Mouse (Mus musculus) right cerebral cortex, adult 2 months (tissue): ENCODE data around the gene Adh5.
"Not testable (repeated sequence)": the region's sequence is repeated elsewhere in the genome, so short reads cannot be mapped to it uniquely, and the experiment has no call there.

Source experiments
- DNase-seq, 2 experiments: peaks; one replicate each; pipeline ENCODE4 v3.0.0; 2021 to 2022; ENCODE audit warnings: low spot score in 2 of 2

Adh5 gene

GRCm38 (mm10) chr3:138460260-138460659 is 17.4 kb downstream of the Adh5 start:
- DNase-seq: peak; percentile 55 to 60

- DNase-seq: no peak
These were observed 18.9 kb downstream of the Adh5 start for GRCm38 (mm10) chr3:138461832-138462231.

- no peak for DNase-seq
These were observed 20.2 kb downstream of the Adh5 start for GRCm38 (mm10) chr3:138463137-138463536.

- DNase-seq: no peak
These were observed 20.9 kb downstream of the Adh5 start for GRCm38 (mm10) chr3:138463807-138464206.

GRCm38 (mm10) chr3:138464573-138465147 is 21.8 kb downstream of the Adh5 start:
- DNase-seq: no peak

GRCm38 (mm10) chr3:138466656-138467055 is 23.8 kb downstream of the Adh5 start:
- DNase-seq: not testable (repeated sequence)

GRCm38 (mm10) chr3:138471066-138471465 is 28.2 kb downstream of the Adh5 start:
- no peak for DNase-seq

- no peak for DNase-seq
These were observed 36.6 kb downstream of the Adh5 start for GRCm38 (mm10) chr3:138479489-138479888.

GRCm38 (mm10) chr3:138481526-138482284 is 38.8 kb downstream of the Adh5 start:
- no peak for DNase-seq

- DNase-seq: no peak
These were observed 40.3 kb downstream of the Adh5 start for GRCm38 (mm10) chr3:138483240-138483639.

GRCm38 (mm10) chr3:138488584-138489326 is 45.9 kb downstream of the Adh5 start:
- DNase-seq: peak; percentile 11 to 34

GRCm38 (mm10) chr3:138489327-138490033 is 46.6 kb downstream of the Adh5 start, which contains the start of gene Metap1:
TSS of gene Metap1 (minus strand) at chr3:138489515.
- peak; percentile 91 to 93 for DNase-seq

- no peak for DNase-seq
These were observed 47.1 kb downstream of the Adh5 start for GRCm38 (mm10) chr3:138490034-138490337.

GRCm38 (mm10) chr3:138493668-138494067 is 50.8 kb downstream of the Adh5 start:
- DNase-seq: no peak

- no peak for DNase-seq
These were observed 51.7 kb downstream of the Adh5 start for GRCm38 (mm10) chr3:138494565-138494964.

- DNase-seq: peak; percentile 24 to 35
These were observed 52.6 kb downstream of the Adh5 start for GRCm38 (mm10) chr3:138495166-138496145.

- DNase-seq: no peak
These were observed 55.8 kb downstream of the Adh5 start for GRCm38 (mm10) chr3:138498731-138499130.

- DNase-seq: no peak
These were observed 57.2 kb downstream of the Adh5 start for GRCm38 (mm10) chr3:138499854-138500740.

GRCm38 (mm10) chr3:138503754-138504153 is 60.9 kb downstream of the Adh5 start:
- no peak for DNase-seq
